Mouse (Mus musculus): ENCODE measurements around the gene Bmp7.

DNA sequence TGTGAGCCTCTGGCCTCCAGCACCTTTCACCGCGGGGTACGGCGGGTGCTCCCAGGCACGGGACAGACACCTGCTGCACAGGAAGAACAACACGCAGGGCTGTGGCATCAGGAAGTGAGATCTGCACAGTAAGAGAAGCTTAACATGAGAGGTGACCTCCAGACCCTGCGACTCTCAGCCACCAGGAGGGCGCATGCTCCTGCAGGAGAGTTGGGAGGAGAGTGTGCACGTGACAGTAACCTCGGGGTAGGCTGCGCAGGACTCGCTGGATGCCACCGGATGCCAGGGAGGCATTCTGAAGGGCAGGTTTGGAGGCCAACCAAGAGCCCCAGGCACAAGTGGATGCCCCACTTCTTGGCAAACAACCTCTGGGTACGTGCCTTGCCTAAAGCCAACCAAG is 26.1 kb downstream of the Bmp7 start:
- TF ChIP-seq CTCF (IDR thresholded peaks at IDR 0.05; ENCODE audit: extremely low read depth, insufficient read depth, insufficient read length, insufficient replicate concordance) (no peak), POLR2A (IDR thresholded peaks at IDR 0.05; ENCODE audit: low read depth, low read length) (no peak)
